Mouse (Mus musculus): Measurements from ENCODE around the gene Gnai3.

DNA sequence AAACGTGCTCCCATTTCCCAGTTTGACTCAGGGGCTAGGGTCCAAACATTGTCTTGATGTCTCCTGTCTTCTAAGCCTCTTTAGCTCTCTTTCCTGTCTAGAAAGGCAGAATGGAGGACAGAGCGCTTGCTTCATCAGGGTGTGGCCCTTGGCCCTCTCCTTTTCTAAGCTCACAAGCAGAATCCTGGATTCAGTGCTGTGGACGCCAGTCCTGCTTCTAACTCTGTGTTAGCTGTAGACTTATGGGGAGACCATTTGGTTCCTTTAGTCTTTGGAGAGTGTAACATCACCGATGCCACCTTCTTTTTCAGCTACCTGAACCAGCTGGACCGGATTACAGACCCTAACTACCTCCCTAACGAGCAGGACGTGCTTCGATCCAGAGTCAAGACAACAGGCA lies 48.3 kb downstream of the Gnai3 start:
- TF ChIP-seq POLR2A (IDR thresholded peaks at IDR 0.05; ENCODE audit: control insufficient read depth, extremely low read depth, insufficient read depth, low read length, poor library complexity), result no peak
- TF ChIP-seq CTCF (IDR thresholded peaks at IDR 0.05; ENCODE audit: borderline replicate concordance, control insufficient read depth, extremely low read depth, insufficient read depth, low read length, poor library complexity), result no peak
